ENCODE assay signal across 9 mouse cellular contexts in genomic region chr6:87466221-87466620, GRCm38 (mm10). TPM values are rescaled to one million over a fixed set of nuclear protein-coding genes. Genes with fewer than 3 reads are reported as not detected.
A peak's percentile ranks its signal among the peaks of the same experiment; 100 is the strongest.
DNase-seq lines count a peak whose midpoint lies in the region; ATAC-seq and TF ChIP-seq lines count a peak whose summit lies in the region.
"Had no signal": no experiment of that assay in that cellular context is flagged by ENCODE, and none has a peak within 500 bp of the region (broad histone marks: within the 10 kb centered on the region; RNA-seq: fewer than 3 reads in every experiment).

No protein-coding gene starts in this region.

- no peak overlapping the region for H3K27ac ChIP-seq in heart, embryonic 15.5 days
- H3K27ac ChIP-seq in lung, embryonic 14.5 days (ENCODE audit: low read depth) = no peak overlapping the region
- H3K27ac ChIP-seq in olfactory bulb, adult 2 months (ENCODE audit: insufficient read depth, low read depth, low read length) = no peak overlapping the region

- peaks cover 11% of the 10 kb centered on the region for H3K4me1 ChIP-seq in heart, embryonic 15.5 days (replicated peaks)
- no peaks in the 10 kb centered on the region for H3K4me1 ChIP-seq in lung, embryonic 14.5 days (ENCODE audit: insufficient read depth)
- H3K4me1 ChIP-seq in olfactory bulb, adult 2 months (ENCODE audit: control insufficient read depth, insufficient read depth, low read length) = peaks cover 3% of the 10 kb centered on the region; the same call in 1 of the 2 replicates

- H3K9me3 ChIP-seq in heart, embryonic 15.5 days (replicated peaks) = no peaks in the 10 kb centered on the region
- H3K9me3 ChIP-seq in lung, embryonic 14.5 days (ENCODE audit: low read depth, low read length) = no peaks in the 10 kb centered on the region

- no peak overlapping the region for H3K4me3 ChIP-seq in heart, embryonic 15.5 days
- H3K4me3 ChIP-seq in lung, embryonic 14.5 days (ENCODE audit: low read depth, low read length) = no peak overlapping the region
- no peak overlapping the region for H3K4me3 ChIP-seq in olfactory bulb, adult 2 months (ENCODE audit: insufficient read depth, low read depth, low read length)

- no peak overlapping the region for H3K9ac ChIP-seq in heart, embryonic 15.5 days
- no peak overlapping the region for H3K9ac ChIP-seq in lung, embryonic 14.5 days

- WGBS in heart, embryonic 15.5 days = 16% methylated on average over 12 of the region's 12 CpGs
- WGBS in lung, embryonic 14.5 days = 10% methylated on average over 12 of the region's 12 CpGs
- WGBS in olfactory bulb, adult 2 months = 11% methylated on average over 12 of the region's 12 CpGs

- H3K27me3 ChIP-seq in heart, embryonic 15.5 days = peaks cover 38% of the 10 kb centered on the region
- no peaks in the 10 kb centered on the region for H3K27me3 ChIP-seq in lung, embryonic 14.5 days (ENCODE audit: insufficient read depth, low read length)

- DNase-seq in CD8-positive naive resting alpha-beta T cell, adult 2 months (ENCODE audit: low read depth in 2 of 2, low spot score in 2 of 2) = peak; percentile 60 to 67
- peak; percentile 71 for DNase-seq in brain, adult 2 months (ENCODE audit: low read depth, low spot score)
- DNase-seq in kidney, postnatal 14 days = peak; percentile 73
- DNase-seq in lung, embryonic 14.5 days = peak; percentile 86
- peak; percentile 23 to 77 for DNase-seq in thymus, postnatal 10 days (ENCODE audit: low spot score in 2 of 2)

- peak overlapping the region; percentile 11; the same call in 1 of the 2 replicates for H3K4me2 ChIP-seq in heart, embryonic 15.5 days
- H3K4me2 ChIP-seq in lung, embryonic 14.5 days = peak overlapping the region; percentile 13; the same call in 1 of the 2 replicates

- H3K36me3 ChIP-seq in heart, embryonic 15.5 days = no peaks in the 10 kb centered on the region
- H3K36me3 ChIP-seq in lung, embryonic 14.5 days (ENCODE audit: insufficient read depth) = no peaks in the 10 kb centered on the region

- peak; percentile 72; the same call in 1 of the 2 replicates for ATAC-seq in erythroid progenitor cell, adult 5-6 weeks (replicated peaks; ENCODE audit: low FRiP score, poor library complexity, severe bottlenecking)
- ATAC-seq in heart, embryonic 15.5 days (replicated peaks; ENCODE audit: insufficient number of reproducible peaks, insufficient read depth, low FRiP score, low read depth) = no peak
- peak; percentile 35; the same call in 1 of the 2 replicates for ATAC-seq in lung, embryonic 14.5 days (ENCODE audit: insufficient read depth)

- no peak for TF ChIP-seq POLR2A in olfactory bulb, adult 2 months (IDR thresholded peaks at IDR 0.05; ENCODE audit: insufficient read depth, low read depth, low read length)

- TF ChIP-seq CTCF in lung, embryonic 14.5 days (IDR thresholded peaks at IDR 0.05; ENCODE audit: low read depth) = peak; percentile 97
- peak; percentile 84 for TF ChIP-seq CTCF in olfactory bulb, adult 2 months (IDR thresholded peaks at IDR 0.05; ENCODE audit: insufficient read depth, low read depth, low read length)

RNA-seq across cellular contexts. Expression of gene Bmp10, which starts 37.4 kb away (rescaled TPM):
- total RNA-seq in erythroid progenitor cell, adult 5-6 weeks (2015; ENCODE audit: low replicate concordance) = not detected in 2 replicates
- not detected in 2 replicates for total RNA-seq in erythroid progenitor cell, adult 5-6 weeks (2017; ENCODE audit: low replicate concordance)
- polyA plus RNA-seq in heart, embryonic 15.5 days (2015; fragmentation: Nextera tagmentation; extraction: Ambion mirVana) = 3.1 and 4.4 TPM in 2 replicates
- not detected in 2 replicates for polyA plus RNA-seq in lung, embryonic 14.5 days (2014; fragmentation: Nextera tagmentation; extraction: Ambion mirVana)
- polyA plus RNA-seq in olfactory bulb, adult 2 months (2012; ENCODE audit: insufficient read depth, insufficient read length, low replicate concordance, missing spikeins) = not detected in 2 replicates
- polyA plus RNA-seq: gonadal fat pad, adult 2 months had no signal
